Mouse (Mus musculus) forebrain, embryonic 13.5 days (tissue): ENCODE measurements around the gene Wdfy2. TPM values are rescaled to one million over a fixed set of nuclear protein-coding genes. Genes with fewer than 3 reads are reported as not detected.

Experiments
- ATAC-seq: fragments of 200-750 bp; cut with Nextera tagmentation; 2 replicates; pipeline ENCODE4 v1.8.0; 2017
- H3K27ac ChIP-seq: fragments of 300-500 bp; sonication (generic); 2 replicates; pipeline ENCODE4 v1.5.1; 2015; ENCODE audit warnings: inconsistent platforms, mild to moderate bottlenecking, moderate library complexity
- H3K27me3 ChIP-seq: fragments of 300-500 bp; sonication (generic); 2 replicates; pipeline ENCODE4 v1.6.1; 2015; ENCODE audit warnings: mild to moderate bottlenecking, inconsistent platforms
- H3K36me3 ChIP-seq: fragments of 300-500 bp; sonication (generic); 2 replicates; pipeline ENCODE4 v1.6.1; 2015; ENCODE audit warnings: mild to moderate bottlenecking, inconsistent platforms; ENCODE audit not compliant: poor library complexity, severe bottlenecking
- H3K4me1 ChIP-seq: fragments of 300-500 bp; sonication (generic); 2 replicates; pipeline ENCODE4 v1.6.1; 2015; ENCODE audit warnings: inconsistent platforms
- H3K4me2 ChIP-seq: fragments of 300-500 bp; sonication (generic); 2 replicates; pipeline ENCODE4 v1.6.1; 2015; ENCODE audit warnings: inconsistent platforms, mild to moderate bottlenecking, moderate library complexity
- H3K4me3 ChIP-seq: fragments of 300-500 bp; sonication (generic); 2 replicates; pipeline ENCODE4 v1.5.1; 2015; ENCODE audit warnings: mild to moderate bottlenecking, inconsistent platforms
- H3K9ac ChIP-seq: fragments of 300-500 bp; sonication (generic); 2 replicates; pipeline ENCODE4 v1.6.1; 2015; ENCODE audit warnings: mild to moderate bottlenecking, inconsistent platforms
- H3K9me3 ChIP-seq: fragments of 300-500 bp; sonication (generic); replicated peaks from 2 replicates; pipeline ENCODE4 v1.6.1; 2016; ENCODE audit warnings: inconsistent platforms
- WGBS: fragments of 180-500 bp; shearing (Covaris S2); methylation state at CpG from one replicate; pipeline ENCODE4 v1.1.7; 2015; 5-methylcytosine and 5-hydroxymethylcytosine counted together
- polyA plus RNA-seq: library from polyadenylated mRNA; unstranded; fragments of >200 nt; fragmentation: Nextera tagmentation; extraction: Ambion mirVana; gene quantifications from 2 replicates; pipeline ENCODE4 v1.2.1, GENCODE M21; 2015

The Wdfy2 gene
- polyA plus RNA-seq, 1 experiment from 2014 or later, result 7.3 TPM

DNA sequence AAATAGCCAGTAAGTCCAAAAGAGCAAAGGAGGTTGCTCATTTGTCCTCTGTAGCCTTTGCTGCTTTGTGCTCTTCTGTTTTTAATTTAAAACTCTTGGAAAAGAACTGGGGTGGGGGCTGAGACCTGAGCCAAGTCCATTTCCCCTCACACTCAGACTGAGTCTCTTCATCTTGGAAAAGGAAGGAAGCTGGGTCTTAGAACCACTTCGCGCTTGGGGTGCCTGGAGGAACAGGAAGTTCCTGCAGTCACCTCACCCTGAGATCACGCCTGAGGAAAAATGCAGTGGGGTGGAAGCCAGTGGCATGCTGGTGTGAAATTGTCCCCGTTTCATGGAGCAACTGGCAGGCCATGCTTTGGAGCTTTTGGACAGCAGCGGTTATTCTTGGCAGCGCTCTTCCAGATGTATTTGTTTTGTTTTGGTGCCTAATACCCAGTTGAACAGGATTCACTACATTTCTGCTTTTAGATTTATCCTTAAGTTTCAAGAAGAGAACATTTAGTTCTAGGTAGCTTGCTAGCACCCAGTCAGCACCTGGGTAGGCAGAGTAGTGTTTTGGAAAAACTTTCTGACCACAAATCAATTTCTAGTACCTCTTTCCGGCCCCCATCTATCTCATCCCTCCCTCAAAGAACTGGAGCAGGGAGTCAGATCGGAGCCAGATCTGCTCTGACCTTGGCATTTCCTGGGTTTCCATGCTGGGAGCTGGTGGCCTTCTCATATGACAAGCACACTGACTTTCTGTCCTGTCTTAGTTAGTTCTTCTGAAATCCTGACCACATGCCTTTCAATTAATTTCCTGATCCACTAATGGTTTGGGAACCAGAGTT lies 7.7 kb downstream of the Wdfy2 start:
- Histone ChIP-seq H3K4me1 (peaks cover 10% of the 10 kb centered on the region; the same call in 1 of the 2 replicates), H3K4me3 (no peak overlapping the region), H3K4me2 (no peak overlapping the region), H3K36me3 (0 out of 2 replicates have a peak, but pooled peaks cover 5% of the 10 kb centered on the region), H3K27me3 (no peaks in the 10 kb centered on the region), H3K27ac (no peak overlapping the region), H3K9ac (no peak overlapping the region), H3K9me3 (peaks cover 6% of the 10 kb centered on the region; the same call in 1 of the 2 replicates)
- no peak for ATAC-seq
- WGBS, result 80% methylated on average over 8 of the region's 8 CpGs

DNA sequence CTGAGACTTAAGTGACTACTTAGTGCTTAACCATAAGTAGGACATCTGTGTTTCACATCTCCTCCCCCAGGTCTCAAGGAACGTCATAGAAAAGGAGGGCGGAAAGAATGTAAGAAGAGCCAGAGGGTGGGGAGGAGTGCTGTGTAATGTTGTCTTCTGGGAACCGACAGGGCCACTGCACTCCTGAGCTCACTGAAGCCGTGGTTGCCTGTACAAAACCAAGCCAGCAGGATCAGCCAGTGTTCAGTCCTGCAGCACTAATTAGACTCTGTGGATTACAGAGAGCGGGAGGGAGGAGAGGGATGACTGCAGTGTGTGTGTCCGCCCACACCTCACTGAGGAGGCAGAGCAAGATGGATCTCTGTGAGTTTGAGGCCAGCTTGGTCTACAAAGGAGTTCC lies 13.5 kb downstream of the Wdfy2 start:
- no peak overlapping the region for H3K4me3 ChIP-seq
- H3K27ac ChIP-seq, result no peak overlapping the region
- peaks cover 25% of the 10 kb centered on the region for H3K4me1 ChIP-seq
- no peaks in the 10 kb centered on the region for H3K36me3 ChIP-seq
- whole genome bisulfite sequencing, result 7% methylated on average over 6 of the region's 6 CpGs
- ATAC-seq, result peak; percentile 48; the same call in 1 of the 2 replicates
- no peak overlapping the region for H3K9ac ChIP-seq
- no peak overlapping the region for H3K4me2 ChIP-seq
- H3K9me3 ChIP-seq, result peaks cover 6% of the 10 kb centered on the region; the same call in 1 of the 2 replicates
- no peaks in the 10 kb centered on the region for H3K27me3 ChIP-seq

DNA sequence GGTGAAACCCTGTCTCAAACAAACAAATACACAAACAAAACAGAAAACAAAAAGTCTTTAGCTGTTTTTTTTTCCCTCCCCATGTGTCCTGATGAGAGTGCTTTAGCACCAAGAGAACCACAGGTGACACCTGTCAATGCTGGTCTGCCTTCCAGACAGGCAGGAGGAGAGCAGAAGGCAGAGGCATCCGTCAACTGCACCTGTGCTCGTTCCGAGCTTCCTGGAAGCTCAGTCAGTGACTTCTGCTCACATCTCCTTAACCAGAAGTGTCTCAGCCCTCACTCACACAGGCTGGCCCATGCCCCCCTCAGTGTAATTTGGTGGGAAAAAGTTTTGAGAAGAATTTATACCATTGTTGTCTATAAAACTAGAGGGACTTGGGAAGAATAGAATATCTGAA lies 15.4 kb downstream of the Wdfy2 start:
- no peak overlapping the region for H3K4me3 ChIP-seq
- ATAC-seq, result no peak
- H3K9ac ChIP-seq, result no peak overlapping the region
- H3K4me1 ChIP-seq, result peaks cover 27% of the 10 kb centered on the region
- H3K27ac ChIP-seq, result no peak overlapping the region
- H3K27me3 ChIP-seq, result no peaks in the 10 kb centered on the region
- no peaks in the 10 kb centered on the region for H3K36me3 ChIP-seq
- peaks cover 6% of the 10 kb centered on the region; the same call in 1 of the 2 replicates for H3K9me3 ChIP-seq
- WGBS, result 80% methylated on average over 3 of the region's 3 CpGs
- no peak overlapping the region for H3K4me2 ChIP-seq

DNA sequence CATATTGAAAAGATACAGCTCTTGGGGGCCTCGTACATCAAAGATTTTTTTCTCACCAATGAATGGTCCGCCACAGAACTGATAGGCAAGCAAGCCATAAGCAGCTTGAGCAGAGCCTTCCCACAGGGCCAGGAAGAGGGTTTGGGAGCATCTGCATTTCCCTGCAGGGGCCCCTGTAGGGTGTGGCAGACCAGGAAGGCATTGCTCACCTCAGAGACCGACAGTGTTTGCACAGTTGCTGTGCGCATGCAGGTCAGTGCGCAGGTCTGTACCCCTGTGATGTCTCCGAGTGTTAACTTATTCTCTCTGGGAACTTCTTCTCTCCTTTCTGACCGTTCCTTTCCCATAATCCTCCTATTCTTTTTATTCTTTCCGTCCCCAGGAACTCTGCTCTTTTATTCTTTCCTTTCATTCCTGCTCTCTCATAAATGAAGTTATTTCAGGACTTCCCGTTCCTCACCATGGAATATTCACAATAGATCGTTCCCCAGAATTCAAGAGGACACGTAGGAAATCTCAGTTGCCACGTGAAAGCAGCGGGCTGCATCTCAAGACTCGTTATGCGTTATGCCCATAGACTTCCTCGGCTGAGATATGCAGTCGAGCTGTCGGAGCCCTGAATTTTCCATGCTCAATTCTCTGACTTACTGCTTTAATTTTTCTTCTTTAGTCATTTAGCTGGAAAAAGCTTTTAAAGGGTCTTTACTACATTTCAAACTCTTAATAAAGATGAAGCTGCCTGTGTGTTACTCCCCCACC lies 17.8 kb downstream of the Wdfy2 start:
- no peak overlapping the region; the same call in 1 of the 2 replicates for H3K9ac ChIP-seq
- WGBS, result 40% methylated on average over 18 of the region's 18 CpGs
- H3K4me3 ChIP-seq, result no peak overlapping the region

DNA sequence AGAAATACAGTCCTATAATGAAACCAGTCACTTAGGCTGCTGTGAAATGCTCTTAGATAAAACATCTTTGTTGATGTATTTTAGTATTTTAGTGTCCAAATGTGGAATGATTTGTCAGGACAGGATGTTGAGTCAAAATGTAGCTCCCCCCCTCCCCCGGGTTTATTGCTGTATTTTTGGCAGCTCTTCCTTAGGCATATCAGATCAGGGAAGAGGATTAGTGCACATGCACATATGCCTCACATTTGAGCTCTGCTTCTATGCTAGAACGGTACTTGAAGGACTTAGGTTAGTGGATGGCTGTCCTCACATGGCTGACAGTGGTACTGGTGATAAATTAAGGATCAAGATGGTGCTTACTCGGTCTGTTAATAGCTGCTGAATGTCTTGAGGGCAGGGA lies 18.4 kb downstream of the Wdfy2 start:
- Histone ChIP-seq H3K36me3 (no peaks in the 10 kb centered on the region), H3K27me3 (no peaks in the 10 kb centered on the region), H3K4me3 (no peak overlapping the region), H3K4me2 (no peak overlapping the region), H3K27ac (no peak overlapping the region), H3K9me3 (no peaks in the 10 kb centered on the region), H3K9ac (no peak overlapping the region), H3K4me1 (peaks cover 24% of the 10 kb centered on the region)
- 79% methylated on average over 3 of the region's 3 CpGs for WGBS
- no peak for ATAC-seq

More for the DNA sequence above, 17.8 kb downstream of the Wdfy2 start:
- Histone ChIP-seq H3K27ac (no peak overlapping the region), H3K27me3 (no peaks in the 10 kb centered on the region), H3K4me2 (peak overlapping the region; percentile 35), H3K4me1 (peaks cover 27% of the 10 kb centered on the region), H3K36me3 (no peaks in the 10 kb centered on the region), H3K9me3 (no peaks in the 10 kb centered on the region)
- no peak for ATAC-seq

DNA sequence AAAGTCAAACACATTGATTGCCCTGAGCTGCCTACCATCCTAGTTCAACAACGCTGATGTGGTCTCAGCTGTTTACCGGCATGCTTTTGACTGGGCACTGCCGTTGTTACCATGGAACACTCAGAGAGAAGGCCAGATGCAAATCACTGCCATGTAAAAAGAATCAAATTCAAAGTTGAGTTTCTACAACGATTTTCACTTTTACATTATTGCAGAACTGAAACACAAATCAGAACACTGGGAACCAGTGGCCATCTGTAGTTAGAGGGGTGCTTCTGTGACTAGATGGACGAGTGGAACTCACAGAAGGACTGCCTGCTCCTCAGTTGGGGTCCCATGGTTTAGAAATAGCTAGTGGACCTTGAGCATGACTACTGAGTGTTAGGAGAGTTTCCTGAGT lies 19.0 kb downstream of the Wdfy2 start:
- Histone ChIP-seq H3K36me3 (no peaks in the 10 kb centered on the region), H3K9me3 (no peaks in the 10 kb centered on the region), H3K9ac (no peak overlapping the region), H3K4me1 (peaks cover 18% of the 10 kb centered on the region), H3K27ac (no peak overlapping the region), H3K27me3 (no peaks in the 10 kb centered on the region), H3K4me3 (no peak overlapping the region), H3K4me2 (no peak overlapping the region)
- no peak for ATAC-seq
- WGBS, result 89% methylated on average over 5 of the region's 5 CpGs

DNA sequence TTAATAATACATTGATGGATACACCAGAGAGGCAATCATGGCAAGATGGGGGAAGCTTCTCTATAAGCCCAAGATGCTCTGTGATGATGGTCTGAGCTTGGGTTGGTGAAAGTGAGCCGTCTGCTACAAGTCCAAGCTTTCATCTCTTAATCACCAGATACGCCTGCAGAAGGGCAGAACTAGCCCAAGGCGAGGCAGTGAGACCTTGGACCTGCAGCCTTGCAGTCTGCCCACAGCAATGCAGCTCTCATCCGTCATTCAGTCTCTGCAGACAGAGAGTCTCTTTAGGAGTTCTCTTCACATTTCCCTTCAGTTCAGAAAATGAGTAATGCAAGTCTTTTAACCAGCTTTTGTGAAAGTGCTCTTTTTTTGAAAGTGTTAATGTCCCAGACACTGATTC lies 20.4 kb downstream of the Wdfy2 start:
- H3K9ac ChIP-seq, result no peak overlapping the region
- H3K4me2 ChIP-seq, result no peak overlapping the region
- 90% methylated on average over 4 of the region's 4 CpGs for WGBS
- ATAC-seq, result no peak
- H3K27me3 ChIP-seq, result no peaks in the 10 kb centered on the region
- H3K27ac ChIP-seq, result no peak overlapping the region
- H3K9me3 ChIP-seq, result no peaks in the 10 kb centered on the region
- no peaks in the 10 kb centered on the region for H3K36me3 ChIP-seq
- no peak overlapping the region for H3K4me3 ChIP-seq
- H3K4me1 ChIP-seq, result peaks cover 14% of the 10 kb centered on the region

DNA sequence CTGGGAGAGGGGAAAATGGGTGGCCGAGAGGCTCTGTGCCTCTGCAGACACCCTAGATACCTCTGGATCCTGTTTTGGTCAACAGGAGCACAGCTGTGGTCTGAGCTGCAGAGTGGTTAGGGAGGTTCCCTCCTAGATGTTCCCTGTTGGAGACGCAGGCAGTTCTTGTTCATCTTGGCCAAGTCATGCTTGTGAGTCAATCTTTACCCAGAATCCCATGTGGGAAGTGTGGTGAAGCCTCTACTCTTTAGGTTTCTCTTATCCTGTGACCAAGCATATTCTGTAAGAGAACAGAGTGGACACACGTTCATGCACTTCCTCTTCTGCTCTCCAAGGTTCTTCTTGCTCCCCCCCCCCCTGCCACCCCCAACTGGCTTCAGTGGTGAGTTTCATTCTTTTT lies 20.8 kb downstream of the Wdfy2 start:
- WGBS, result 91% methylated on average over 3 of the region's 3 CpGs
- Histone ChIP-seq H3K9me3 (no peaks in the 10 kb centered on the region), H3K36me3 (no peaks in the 10 kb centered on the region), H3K27ac (no peak overlapping the region), H3K4me1 (peaks cover 14% of the 10 kb centered on the region), H3K9ac (no peak overlapping the region), H3K4me2 (no peak overlapping the region), H3K27me3 (no peaks in the 10 kb centered on the region), H3K4me3 (no peak overlapping the region)
- ATAC-seq, result no peak

DNA sequence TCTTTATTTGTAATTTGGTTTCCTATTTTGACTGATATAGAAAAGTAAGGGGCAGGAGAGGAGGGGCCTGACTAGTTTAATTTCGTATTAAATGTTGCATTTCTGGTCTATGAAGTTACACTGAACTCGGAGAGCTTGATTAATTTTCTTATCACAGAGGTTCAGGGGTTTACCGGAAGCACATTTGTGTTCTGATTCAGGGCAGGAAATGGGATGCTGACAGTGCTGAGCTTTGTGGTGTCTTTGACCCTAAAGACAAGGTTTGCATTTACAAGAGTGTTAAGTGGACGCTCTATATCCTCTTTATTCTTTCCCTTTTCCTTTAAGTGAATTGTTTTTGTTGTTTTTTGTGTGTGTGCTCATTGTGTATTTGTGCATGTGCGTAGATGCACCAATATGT lies 25.1 kb downstream of the Wdfy2 start:
- Histone ChIP-seq H3K4me2 (no peak overlapping the region), H3K9me3 (no peaks in the 10 kb centered on the region), H3K27ac (no peak overlapping the region), H3K9ac (no peak overlapping the region), H3K27me3 (no peaks in the 10 kb centered on the region), H3K4me3 (no peak overlapping the region), H3K4me1 (peaks cover 4% of the 10 kb centered on the region; the same call in 1 of the 2 replicates), H3K36me3 (no peaks in the 10 kb centered on the region)
- no peak for ATAC-seq
- WGBS, result 83% methylated on average over 5 of the region's 5 CpGs

DNA sequence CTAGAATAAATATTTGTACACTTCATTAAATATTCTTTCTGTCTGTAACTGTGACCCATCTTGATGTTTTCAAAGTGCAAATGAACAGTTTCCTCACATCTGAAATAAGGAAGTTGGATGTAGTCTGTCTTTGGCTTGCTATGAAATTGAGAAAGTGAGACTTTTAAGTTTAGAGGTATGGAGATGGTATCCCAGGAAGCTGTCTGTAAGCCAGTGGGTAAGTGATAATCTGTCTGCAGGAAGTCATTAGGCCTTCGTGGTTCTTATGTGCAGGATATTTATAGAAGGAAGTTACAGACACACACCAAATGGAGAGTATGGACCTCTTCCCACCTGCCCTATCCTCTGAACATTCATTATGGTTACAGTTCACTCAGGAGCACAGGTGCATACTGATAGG lies 26.8 kb downstream of the Wdfy2 start:
- Histone ChIP-seq H3K27ac (no peak overlapping the region), H3K4me2 (no peak overlapping the region), H3K4me1 (peaks cover 8% of the 10 kb centered on the region; the same call in 1 of the 2 replicates), H3K4me3 (no peak overlapping the region), H3K36me3 (no peaks in the 10 kb centered on the region), H3K9ac (no peak overlapping the region), H3K9me3 (no peaks in the 10 kb centered on the region), H3K27me3 (no peaks in the 10 kb centered on the region)
- no peak for ATAC-seq
- 60% methylated on average over 1 of the region's 1 CpGs for WGBS

DNA sequence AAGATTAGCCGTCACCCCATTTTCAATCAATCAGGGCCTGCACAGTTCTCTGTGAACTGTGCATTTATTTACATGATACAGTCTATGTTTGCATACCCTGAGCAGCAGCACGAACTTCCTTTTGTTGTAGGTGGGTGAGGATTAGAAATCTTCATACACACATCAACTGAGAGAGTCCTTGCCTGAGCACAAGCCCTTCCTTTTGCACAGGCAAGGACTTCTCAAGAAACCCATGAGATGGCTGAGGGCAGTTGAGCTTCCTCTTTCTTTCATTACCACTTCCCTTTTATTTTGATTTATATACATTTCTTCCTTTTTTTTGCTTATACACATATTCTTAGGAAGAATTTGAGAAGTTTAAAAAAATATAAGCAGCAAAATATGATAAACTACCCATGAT lies 27.9 kb downstream of the Wdfy2 start:
- ATAC-seq, result no peak
- 60% methylated on average over 2 of the region's 2 CpGs for WGBS
- H3K9ac ChIP-seq, result no peak overlapping the region

DNA sequence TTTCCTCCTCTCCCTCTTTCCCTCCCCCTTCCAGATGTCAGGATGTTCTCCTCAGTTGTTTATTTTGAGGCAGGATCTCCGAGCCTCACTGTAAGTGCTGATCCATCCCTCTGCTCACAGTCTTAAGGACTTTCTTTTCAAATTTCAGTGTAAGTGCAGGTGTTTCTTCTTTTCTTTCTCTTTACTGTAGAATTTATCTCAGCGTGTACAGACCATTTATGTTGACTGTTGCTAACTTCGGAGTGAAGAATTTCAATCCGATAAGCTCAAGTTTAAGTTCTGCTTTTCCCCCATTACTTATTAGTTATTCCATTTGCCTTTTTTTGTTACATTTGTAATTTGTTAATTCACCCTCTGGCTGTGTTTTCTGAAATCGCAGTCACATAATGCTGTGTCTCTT lies 29.6 kb downstream of the Wdfy2 start:
- Histone ChIP-seq H3K9me3 (peaks cover 11% of the 10 kb centered on the region), H3K36me3 (no peaks in the 10 kb centered on the region), H3K4me3 (no peak overlapping the region), H3K27ac (no peak overlapping the region), H3K9ac (no peak overlapping the region), H3K4me2 (no peak overlapping the region), H3K4me1 (peaks cover 8% of the 10 kb centered on the region; the same call in 1 of the 2 replicates), H3K27me3 (no peaks in the 10 kb centered on the region)
- 79% methylated on average over 5 of the region's 5 CpGs for WGBS
- ATAC-seq, result no peak

More for the DNA sequence above, 27.9 kb downstream of the Wdfy2 start:
- Histone ChIP-seq H3K4me3 (no peak overlapping the region), H3K4me2 (no peak overlapping the region), H3K27ac (no peak overlapping the region), H3K36me3 (no peaks in the 10 kb centered on the region), H3K9me3 (peaks cover 4% of the 10 kb centered on the region), H3K27me3 (no peaks in the 10 kb centered on the region), H3K4me1 (peaks cover 8% of the 10 kb centered on the region; the same call in 1 of the 2 replicates)
